Mouse (Mus musculus): ENCODE measurements around the gene Lrrc8b. TPM values are rescaled to one million over a fixed set of nuclear protein-coding genes. Genes with fewer than 3 reads are reported as not detected.

Lrrc8b gene
- polyA plus RNA-seq, 1 experiment, result 17.9 TPM

- Histone ChIP-seq H3K4me1 (ENCODE audit: control insufficient read depth, insufficient read depth, low read length) (no peaks in the 10 kb centered on the region), H3K27ac (ENCODE audit: insufficient read depth, low read depth, low read length) (no peak overlapping the region), H3K27me3 (replicated peaks; ENCODE audit: control insufficient read depth, insufficient read depth, low read length) (no peaks in the 10 kb centered on the region), H3K4me3 (ENCODE audit: insufficient read depth, low read depth, low read length) (no peak overlapping the region), H3K36me3 (ENCODE audit: control insufficient read depth, insufficient read depth, low read length) (no peaks in the 10 kb centered on the region)
- no peak for DNase-seq
- TF ChIP-seq CTCF (conservative IDR thresholded peaks at IDR 0.05; ENCODE audit: insufficient read depth, insufficient read length, low read depth, low read length) (no peak), POLR2A (IDR thresholded peaks at IDR 0.05; ENCODE audit: low read depth, low read length) (no peak)
- 83% methylated on average over 8 of the region's 8 CpGs for WGBS
Measured at GRCm38 (mm10) chr5:105465550-105465949, 50.0 kb downstream of the Lrrc8b start.

- 96% methylated on average over 7 of the region's 7 CpGs for WGBS
Measured at GRCm38 (mm10) chr5:105466471-105466902, 50.9 kb downstream of the Lrrc8b start.

DNA sequence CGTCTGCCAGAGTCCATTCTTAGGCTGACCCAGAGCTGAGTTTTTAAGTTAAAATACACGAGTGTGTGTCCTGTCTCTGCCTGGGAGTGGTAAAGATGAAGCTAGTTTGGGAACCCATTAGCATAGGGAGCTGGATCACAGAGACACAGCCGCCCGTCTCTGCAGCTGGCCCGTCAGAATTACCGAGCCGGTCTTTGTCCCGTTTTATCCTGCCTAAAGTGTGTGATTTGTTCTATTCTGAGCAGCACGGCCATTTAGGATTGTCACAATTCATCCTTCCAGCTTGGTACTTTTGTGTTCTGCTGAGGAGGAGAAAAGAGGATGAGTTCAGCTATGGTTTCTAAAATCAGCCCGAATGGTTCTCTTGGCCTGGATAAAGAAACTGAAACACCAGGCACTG, 51.7 kb downstream of the Lrrc8b start:
- Histone ChIP-seq H3K4me1 (ENCODE audit: control insufficient read depth, insufficient read depth, low read length) (no peaks in the 10 kb centered on the region), H3K4me3 (ENCODE audit: insufficient read depth, low read depth, low read length) (no peak overlapping the region), H3K27me3 (replicated peaks; ENCODE audit: control insufficient read depth, insufficient read depth, low read length) (no peaks in the 10 kb centered on the region), H3K36me3 (ENCODE audit: control insufficient read depth, insufficient read depth, low read length) (no peaks in the 10 kb centered on the region), H3K27ac (ENCODE audit: insufficient read depth, low read depth, low read length) (no peak overlapping the region)
- DNase-seq, result no peak
- 93% methylated on average over 10 of the region's 10 CpGs for WGBS
- TF ChIP-seq POLR2A (IDR thresholded peaks at IDR 0.05; ENCODE audit: low read depth, low read length) (no peak), CTCF (conservative IDR thresholded peaks at IDR 0.05; ENCODE audit: insufficient read depth, insufficient read length, low read depth, low read length) (no peak)

More at GRCm38 (mm10) chr5:105466471-105466902, 50.9 kb downstream of the Lrrc8b start:
- TF ChIP-seq CTCF (conservative IDR thresholded peaks at IDR 0.05; ENCODE audit: insufficient read depth, insufficient read length, low read depth, low read length), result no peak
- TF ChIP-seq POLR2A (IDR thresholded peaks at IDR 0.05; ENCODE audit: low read depth, low read length), result no peak
- Histone ChIP-seq H3K4me3 (ENCODE audit: insufficient read depth, low read depth, low read length) (no peak overlapping the region), H3K36me3 (ENCODE audit: control insufficient read depth, insufficient read depth, low read length) (no peaks in the 10 kb centered on the region), H3K27me3 (replicated peaks; ENCODE audit: control insufficient read depth, insufficient read depth, low read length) (no peaks in the 10 kb centered on the region), H3K4me1 (ENCODE audit: control insufficient read depth, insufficient read depth, low read length) (no peaks in the 10 kb centered on the region), H3K27ac (ENCODE audit: insufficient read depth, low read depth, low read length) (no peak overlapping the region)
- no peak for DNase-seq

DNA sequence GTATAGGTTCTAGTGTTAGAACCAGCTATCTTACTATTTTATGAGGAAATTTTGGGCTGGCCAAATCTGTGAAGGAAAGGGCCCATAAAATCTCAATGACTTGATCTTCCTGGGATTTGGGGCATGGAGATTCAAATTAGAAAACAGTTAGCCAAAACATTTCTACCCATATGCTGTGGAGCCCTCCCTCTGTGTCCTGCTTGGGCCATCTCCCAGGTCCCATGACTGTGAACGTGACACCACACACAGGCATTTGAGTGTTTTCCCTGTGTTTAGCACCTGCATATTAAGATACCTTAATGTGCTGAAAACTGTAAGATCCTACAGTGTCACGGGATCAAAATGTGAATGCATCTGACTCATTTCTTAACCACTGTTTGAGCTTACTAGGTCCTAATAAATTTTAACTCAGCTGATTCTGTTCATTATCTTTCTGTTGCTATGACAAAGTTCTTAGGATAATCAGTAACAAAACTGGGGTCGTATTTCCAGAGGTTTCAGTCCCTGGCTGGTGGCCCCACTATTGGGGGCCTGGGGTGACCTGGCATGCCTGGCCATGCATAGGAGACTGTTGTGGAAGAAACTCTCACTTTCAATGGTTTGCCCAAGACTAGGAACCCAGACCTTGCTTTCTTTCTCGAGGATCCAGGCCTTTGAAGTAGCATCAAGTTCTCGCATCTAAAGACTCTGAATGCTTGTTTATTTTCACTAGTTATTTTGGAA, 57.6 kb downstream of the Lrrc8b start:
- WGBS, result 70% methylated on average over 5 of the region's 5 CpGs

GRCm38 (mm10) chr5:105477527-105477926, 62.0 kb downstream of the Lrrc8b start:
- no peaks in the 10 kb centered on the region for H3K4me1 ChIP-seq (ENCODE audit: control insufficient read depth, insufficient read depth, low read length)
- no peak for DNase-seq
- H3K27ac ChIP-seq (ENCODE audit: insufficient read depth, low read depth, low read length), result no peak overlapping the region
- no peak for TF ChIP-seq POLR2A (IDR thresholded peaks at IDR 0.05; ENCODE audit: low read depth, low read length)
- TF ChIP-seq CTCF (conservative IDR thresholded peaks at IDR 0.05; ENCODE audit: insufficient read depth, insufficient read length, low read depth, low read length), result no peak
- 76% methylated on average over 9 of the region's 9 CpGs for WGBS
- no peak overlapping the region for H3K4me3 ChIP-seq (ENCODE audit: insufficient read depth, low read depth, low read length)
- H3K27me3 ChIP-seq (replicated peaks; ENCODE audit: control insufficient read depth, insufficient read depth, low read length), result no peaks in the 10 kb centered on the region
- no peaks in the 10 kb centered on the region for H3K36me3 ChIP-seq (ENCODE audit: control insufficient read depth, insufficient read depth, low read length)

More for the DNA sequence above, 57.6 kb downstream of the Lrrc8b start:
- DNase-seq, result no peak
- no peak overlapping the region for H3K4me3 ChIP-seq (ENCODE audit: insufficient read depth, low read depth, low read length)
- no peak overlapping the region for H3K27ac ChIP-seq (ENCODE audit: insufficient read depth, low read depth, low read length)
- TF ChIP-seq POLR2A (IDR thresholded peaks at IDR 0.05; ENCODE audit: low read depth, low read length) (no peak), CTCF (conservative IDR thresholded peaks at IDR 0.05; ENCODE audit: insufficient read depth, insufficient read length, low read depth, low read length) (no peak)
- no peaks in the 10 kb centered on the region for H3K36me3 ChIP-seq (ENCODE audit: control insufficient read depth, insufficient read depth, low read length)
- no peaks in the 10 kb centered on the region for H3K27me3 ChIP-seq (replicated peaks; ENCODE audit: control insufficient read depth, insufficient read depth, low read length)
- no peaks in the 10 kb centered on the region for H3K4me1 ChIP-seq (ENCODE audit: control insufficient read depth, insufficient read depth, low read length)

- Histone ChIP-seq H3K27ac (ENCODE audit: insufficient read depth, low read depth, low read length) (no peak overlapping the region), H3K27me3 (replicated peaks; ENCODE audit: control insufficient read depth, insufficient read depth, low read length) (no peaks in the 10 kb centered on the region), H3K4me3 (ENCODE audit: insufficient read depth, low read depth, low read length) (no peak overlapping the region), H3K4me1 (ENCODE audit: control insufficient read depth, insufficient read depth, low read length) (no peaks in the 10 kb centered on the region), H3K36me3 (ENCODE audit: control insufficient read depth, insufficient read depth, low read length) (no peaks in the 10 kb centered on the region)
- DNase-seq, result no peak
- TF ChIP-seq CTCF (conservative IDR thresholded peaks at IDR 0.05; ENCODE audit: insufficient read depth, insufficient read length, low read depth, low read length), result no peak
- no peak for TF ChIP-seq POLR2A (IDR thresholded peaks at IDR 0.05; ENCODE audit: low read depth, low read length)
- WGBS, result 87% methylated on average over 13 of the region's 13 CpGs
Measured at GRCm38 (mm10) chr5:105479673-105480072, 64.1 kb downstream of the Lrrc8b start.

- Histone ChIP-seq H3K27me3 (replicated peaks; ENCODE audit: control insufficient read depth, insufficient read depth, low read length) (no peaks in the 10 kb centered on the region), H3K4me3 (ENCODE audit: insufficient read depth, low read depth, low read length) (no peak overlapping the region), H3K36me3 (ENCODE audit: control insufficient read depth, insufficient read depth, low read length) (no peaks in the 10 kb centered on the region), H3K27ac (ENCODE audit: insufficient read depth, low read depth, low read length) (no peak overlapping the region), H3K4me1 (ENCODE audit: control insufficient read depth, insufficient read depth, low read length) (no peaks in the 10 kb centered on the region)
- DNase-seq, result no peak
- 93% methylated on average over 17 of the region's 17 CpGs for WGBS
- no peak for TF ChIP-seq POLR2A (IDR thresholded peaks at IDR 0.05; ENCODE audit: low read depth, low read length)
- TF ChIP-seq CTCF (conservative IDR thresholded peaks at IDR 0.05; ENCODE audit: insufficient read depth, insufficient read length, low read depth, low read length), result no peak
Measured at GRCm38 (mm10) chr5:105480561-105480960, 65.0 kb downstream of the Lrrc8b start.

Measured in kidney, adult 2 months (tissue).